Mouse (Mus musculus) 3T3-L1 (cell line): ENCODE results near the gene Nrgn.
A peak's percentile ranks its signal among the peaks of the same experiment; 100 is the strongest.

ENCODE experiments used
- DNase-seq: peaks from one replicate; pipeline ENCODE4 v3.0.0-alpha.2; 2015; ENCODE audit warnings: low read depth, low spot score

Nrgn gene

GRCm38 (mm10) chr9:37530031-37530887, 22.4 kb downstream of the Nrgn start:
- no peak for DNase-seq

GRCm38 (mm10) chr9:37528225-37528970, 24.3 kb downstream of the Nrgn start:
- no peak for DNase-seq

- no peak for DNase-seq
These were observed 25.1 kb downstream of the Nrgn start, which contains the start of gene Esam for GRCm38 (mm10) chr9:37527396-37528224. TSS of gene Esam (plus strand) at chr9:37528078.

- no peak for DNase-seq
These were observed 26.0 kb downstream of the Nrgn start for GRCm38 (mm10) chr9:37526443-37527395.

GRCm38 (mm10) chr9:37525461-37525860, 27.2 kb downstream of the Nrgn start:
- DNase-seq: no peak

GRCm38 (mm10) chr9:37519995-37520394, 32.7 kb downstream of the Nrgn start:
- no peak for DNase-seq

- no peak for DNase-seq
These were observed 33.7 kb downstream of the Nrgn start for GRCm38 (mm10) chr9:37518991-37519390.

GRCm38 (mm10) chr9:37517467-37517866, 35.2 kb downstream of the Nrgn start:
- DNase-seq: peak; percentile 62

GRCm38 (mm10) chr9:37514456-37514855, 38.2 kb downstream of the Nrgn start:
- DNase-seq: no peak

- peak; percentile 25 for DNase-seq
These were observed 40.6 kb downstream of the Nrgn start for GRCm38 (mm10) chr9:37512097-37512496.

- no peak for DNase-seq
These were observed 46.7 kb downstream of the Nrgn start for GRCm38 (mm10) chr9:37506023-37506422.

GRCm38 (mm10) chr9:37504348-37504747, 48.4 kb downstream of the Nrgn start:
- DNase-seq: peak; percentile 18

GRCm38 (mm10) chr9:37501170-37501569, 51.5 kb downstream of the Nrgn start:
- DNase-seq: no peak

- no peak for DNase-seq
These were observed 52.5 kb downstream of the Nrgn start for GRCm38 (mm10) chr9:37500201-37500600.

- no peak for DNase-seq
These were observed 56.4 kb downstream of the Nrgn start for GRCm38 (mm10) chr9:37496325-37496724.

- DNase-seq: no peak
These were observed 56.9 kb downstream of the Nrgn start for GRCm38 (mm10) chr9:37495761-37496160.
